Mouse (Mus musculus) retina, embryonic 14.5 days (tissue): ENCODE measurements around the gene Tap2.
"Not testable (repeated sequence)": the region's sequence is repeated elsewhere in the genome, so short reads cannot be mapped to it uniquely, and the experiment has no call there.

Experiments used
- DNase-seq: peaks from one replicate; pipeline ENCODE4 v3.0.0-alpha.2; 2015; ENCODE audit warnings: low spot score

Gene Tap2

DNA sequence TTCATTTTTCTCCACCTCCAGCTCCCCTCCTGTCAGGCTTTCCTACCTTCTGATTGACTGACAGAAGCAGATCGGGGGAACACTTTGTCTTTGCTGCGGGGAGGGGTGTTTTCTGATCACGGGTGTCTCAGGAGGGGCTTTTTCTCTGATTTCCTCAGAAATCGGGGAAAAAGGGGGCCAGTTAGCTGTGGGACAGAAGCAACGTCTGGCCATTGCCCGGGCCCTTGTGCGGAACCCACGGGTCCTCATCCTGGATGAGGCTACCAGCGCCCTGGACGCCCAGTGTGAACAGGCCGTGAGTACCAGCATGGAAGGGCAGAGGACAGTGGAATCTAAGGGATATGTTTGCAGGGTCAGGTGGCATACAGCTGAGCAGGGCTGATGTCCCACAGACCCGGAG, 11.8 kb downstream of the Tap2 start:
- no peak for DNase-seq

DNA sequence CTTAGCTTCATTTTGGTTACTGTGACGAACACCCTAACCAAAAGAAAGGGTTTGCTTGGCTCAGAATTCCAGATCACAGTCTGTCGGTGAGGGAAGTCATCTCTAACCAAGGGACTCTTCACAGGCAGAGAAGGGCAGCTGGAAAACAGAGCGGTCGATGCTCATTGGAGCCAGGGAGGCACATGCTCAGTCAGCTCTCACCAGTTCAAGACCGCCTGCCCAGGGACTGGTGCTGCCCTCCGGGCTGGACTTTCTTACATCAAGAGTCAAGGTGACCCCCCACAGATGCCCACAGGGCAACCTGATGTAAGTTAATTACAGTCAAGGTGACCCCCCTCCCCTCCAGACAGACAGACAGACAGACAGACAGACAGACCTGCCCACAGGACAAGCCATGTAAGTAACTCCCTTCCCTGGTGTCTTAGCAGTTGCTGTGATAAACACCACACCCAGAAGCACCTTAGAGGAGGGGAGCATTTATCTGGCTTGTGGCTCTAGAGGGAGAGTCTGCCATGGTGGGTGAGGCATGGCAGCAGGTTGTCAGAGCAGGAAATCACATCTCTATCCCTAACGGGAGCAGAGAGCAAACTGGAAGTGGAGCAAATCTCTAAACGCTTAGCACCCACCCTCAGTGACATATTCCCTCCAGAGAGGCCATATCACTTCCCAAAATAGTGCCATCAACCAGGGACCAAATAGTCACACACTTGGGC, 14.0 kb downstream of the Tap2 start:
- DNase-seq, result no peak

DNA sequence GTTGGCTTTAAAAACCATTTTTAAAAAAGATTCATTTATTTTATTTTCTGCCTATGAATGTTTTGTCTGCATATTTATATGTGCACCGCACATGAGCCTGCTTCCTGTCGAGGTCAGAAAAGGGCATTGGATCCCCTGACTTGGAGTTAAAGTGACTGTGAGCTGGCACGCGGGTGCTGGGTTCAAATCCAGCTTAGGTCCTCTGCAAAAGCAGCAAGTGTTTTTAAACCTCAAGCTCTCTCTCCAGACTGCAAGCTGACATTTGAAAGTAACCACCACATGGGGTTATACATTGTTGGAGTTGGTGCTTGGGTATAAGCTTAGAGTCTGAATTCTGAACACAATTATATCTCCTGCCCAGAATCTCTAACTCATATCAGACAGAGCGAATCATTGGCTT, 14.7 kb downstream of the Tap2 start:
- no peak for DNase-seq

DNA sequence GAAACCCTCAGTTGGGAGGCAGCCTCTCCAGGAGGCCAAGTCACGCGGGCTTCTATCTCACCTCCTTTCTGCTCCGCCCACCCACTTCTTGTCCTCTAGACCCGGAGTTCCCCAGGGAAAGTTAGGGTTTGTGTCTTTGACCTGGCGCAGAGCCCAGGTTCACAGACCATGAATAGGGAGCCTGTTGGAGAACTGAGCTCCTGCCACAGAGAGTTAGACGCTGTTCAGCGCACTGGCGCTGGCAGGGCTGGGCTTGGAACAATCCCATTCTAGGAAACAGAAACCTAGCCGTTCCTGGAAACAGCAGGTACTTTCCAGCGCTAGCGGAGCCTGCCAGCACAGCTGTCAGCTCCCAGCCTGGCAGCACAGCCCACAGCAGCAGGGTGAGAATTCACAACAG, 15.3 kb downstream of the Tap2 start:
- DNase-seq, result no peak

DNA sequence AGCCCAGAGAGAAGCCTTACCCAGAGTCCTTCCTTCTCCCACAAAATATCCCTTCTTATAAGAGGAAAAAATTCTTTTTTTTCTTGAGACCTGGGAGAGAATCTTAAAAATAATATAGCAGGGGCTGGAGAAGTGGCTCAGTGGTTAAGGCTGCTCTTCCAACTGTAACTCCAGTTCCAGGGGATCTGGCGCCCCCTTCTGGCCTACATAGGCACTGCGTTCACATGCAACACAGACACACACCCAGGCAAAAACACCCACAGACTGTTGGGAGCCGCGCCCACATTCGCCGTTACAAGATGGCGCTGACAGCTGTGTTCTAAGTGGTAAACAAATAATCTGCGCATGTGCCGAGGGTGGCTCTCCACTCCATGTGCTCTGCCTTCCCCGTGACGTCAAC, 15.8 kb downstream of the Tap2 start:
- DNase-seq, result not testable (repeated sequence)

DNA sequence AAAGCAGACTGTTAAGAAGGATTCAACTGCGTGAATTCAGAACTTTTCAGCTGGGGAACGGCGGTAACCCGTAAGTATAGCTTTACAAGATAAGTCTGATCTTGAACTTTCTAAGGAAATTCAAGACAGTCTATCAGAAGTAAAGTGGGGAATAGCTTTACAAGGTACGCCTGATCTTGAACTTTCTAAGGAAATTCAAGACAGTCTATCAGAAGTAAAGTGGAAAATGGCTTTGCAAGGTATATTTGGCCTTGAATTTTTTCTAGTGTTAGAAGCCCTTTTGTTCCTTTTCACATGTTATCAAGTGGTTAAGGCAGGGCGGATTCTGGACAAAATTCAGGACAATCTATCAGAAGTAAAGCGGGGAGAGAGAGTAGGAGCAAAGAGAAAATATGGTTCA, 16.5 kb downstream of the Tap2 start:
- not testable (repeated sequence) for DNase-seq

DNA sequence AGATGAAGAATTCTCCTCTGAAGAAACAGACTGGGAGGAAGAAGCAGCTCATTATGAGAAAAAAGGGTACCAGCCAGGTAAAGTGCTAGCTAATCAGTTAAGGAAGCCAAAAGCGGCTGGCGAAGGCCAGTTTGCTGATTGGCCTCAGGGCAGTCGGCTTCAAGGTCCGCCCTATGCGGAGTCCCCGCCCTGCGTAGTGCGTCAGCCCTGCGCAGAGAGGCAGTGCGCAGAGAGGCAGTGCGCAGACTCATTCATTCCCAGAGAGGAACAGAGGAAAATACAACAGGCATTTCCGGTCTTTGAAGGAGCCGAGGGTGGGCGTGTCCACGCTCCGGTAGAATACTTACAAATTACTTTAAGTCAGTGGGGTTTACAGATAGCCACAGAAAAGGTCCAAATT, 17.1 kb downstream of the Tap2 start:
- DNase-seq, result not testable (repeated sequence)

DNA sequence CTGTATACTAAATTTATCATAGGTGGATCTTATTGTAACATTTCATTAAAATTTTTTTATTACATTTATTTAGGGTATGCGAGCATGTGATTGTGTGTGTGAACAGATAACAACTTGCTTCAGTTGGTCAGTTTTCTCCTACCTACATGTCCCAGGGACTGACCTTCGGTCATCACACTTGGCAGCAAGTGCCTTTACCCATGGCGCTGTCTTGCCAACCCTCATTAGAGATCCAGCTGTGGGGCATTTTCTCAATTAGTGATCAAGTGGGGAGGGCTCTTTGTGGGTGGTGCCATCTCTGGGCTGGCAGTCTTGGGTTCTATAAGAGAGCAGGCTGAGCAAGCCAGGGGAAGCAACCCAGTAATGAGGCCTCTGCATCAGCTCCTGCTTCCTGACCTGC, 21.5 kb downstream of the Tap2 start:
- DNase-seq, result no peak

DNA sequence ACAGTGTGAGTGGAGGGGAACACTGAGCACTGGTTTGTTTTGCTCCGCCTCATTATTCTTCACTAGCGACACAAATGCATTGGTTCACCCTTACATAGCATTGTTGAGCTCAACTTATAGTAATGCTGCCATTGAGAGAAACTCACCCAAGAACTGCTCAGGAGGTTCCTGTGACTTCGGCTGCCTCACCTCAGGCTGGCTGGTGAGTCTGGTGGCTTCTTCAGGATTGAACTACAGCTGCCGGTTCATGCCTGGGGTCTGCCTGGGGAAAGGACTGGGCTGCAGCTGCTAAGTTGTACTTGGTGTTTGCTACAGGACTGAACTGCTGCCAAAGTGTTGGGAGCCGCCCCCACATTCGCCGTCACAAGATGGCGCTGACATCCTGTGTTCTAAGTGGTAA, 22.1 kb downstream of the Tap2 start:
- DNase-seq, result no peak

DNA sequence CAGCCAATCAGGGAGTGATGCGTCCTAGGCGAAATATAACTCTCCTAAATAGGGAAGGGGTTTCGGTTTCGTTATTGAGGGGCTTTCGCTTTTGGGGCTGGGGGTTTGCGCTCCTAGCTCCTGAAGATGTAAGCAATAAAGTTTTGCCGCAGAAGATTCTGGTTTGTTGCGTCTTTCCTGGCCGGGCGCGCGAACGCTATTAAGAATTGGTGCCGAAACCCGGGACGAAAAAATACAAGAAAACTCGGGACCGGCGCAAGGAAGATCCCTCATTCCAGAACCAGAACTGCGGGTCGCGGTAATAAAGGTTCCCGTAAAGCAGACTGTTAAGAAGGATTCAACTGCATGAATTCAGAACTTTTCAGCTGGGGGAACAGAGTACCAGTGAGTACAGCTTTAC, 22.6 kb downstream of the Tap2 start:
- not testable (repeated sequence) for DNase-seq

DNA sequence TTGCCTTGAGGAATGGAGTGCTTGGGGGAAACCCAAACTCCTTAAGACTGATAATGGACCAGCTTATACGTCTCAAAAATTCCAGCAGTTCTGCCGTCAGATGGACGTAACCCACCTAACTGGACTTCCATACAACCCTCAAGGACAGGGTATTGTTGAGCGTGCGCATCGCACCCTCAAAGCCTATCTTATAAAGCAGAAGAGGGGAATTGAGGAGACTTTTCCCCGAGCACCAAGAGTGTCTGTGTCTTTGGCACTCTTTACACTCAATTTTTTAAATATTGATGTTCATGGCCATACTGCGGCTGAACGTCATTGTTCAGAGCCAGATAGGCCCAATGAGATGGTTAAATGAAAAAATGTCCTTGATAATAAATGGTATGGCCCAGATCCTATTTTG, 27.6 kb downstream of the Tap2 start:
- not testable (repeated sequence) for DNase-seq

DNA sequence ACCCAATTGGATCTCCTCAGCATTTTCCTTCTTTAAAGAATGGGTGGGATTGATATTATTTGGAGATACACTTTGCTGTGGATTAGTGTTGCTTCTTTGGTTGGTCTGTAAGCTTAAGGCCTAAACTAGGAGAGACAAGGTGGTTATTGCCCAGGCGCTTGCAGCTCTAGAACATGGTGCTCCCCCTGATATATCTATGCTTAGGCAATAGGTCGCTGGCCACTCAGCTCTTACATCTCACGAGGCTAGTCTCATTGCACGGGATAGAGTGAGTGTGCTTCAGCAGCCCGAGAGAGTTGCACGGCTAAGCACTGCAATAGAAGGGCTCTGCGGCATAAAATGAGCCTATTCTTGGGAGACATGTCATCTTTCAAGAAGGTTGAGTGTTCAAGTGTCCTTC, 28.7 kb downstream of the Tap2 start:
- not testable (repeated sequence) for DNase-seq

DNA sequence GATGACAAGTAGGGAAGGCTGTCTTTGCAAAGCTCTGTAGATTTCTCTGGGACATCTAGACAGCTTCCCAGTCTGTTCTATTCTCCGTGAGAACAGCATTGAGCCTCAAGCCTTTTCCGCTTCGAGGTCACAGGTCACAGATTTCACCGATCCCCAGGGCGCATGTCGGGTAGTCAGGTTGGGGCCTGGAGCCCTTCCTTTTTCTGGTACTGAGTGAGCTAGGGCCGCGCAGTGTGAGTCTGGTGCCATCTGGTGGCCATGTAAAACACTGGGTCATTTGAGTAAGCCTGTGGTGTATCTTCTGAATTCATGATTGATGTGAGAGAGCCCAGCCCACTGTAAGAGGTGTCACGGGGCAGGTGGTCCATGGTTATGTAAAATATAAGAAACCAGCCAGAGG, 31.6 kb downstream of the Tap2 start:
- peak; percentile 84 for DNase-seq

DNA sequence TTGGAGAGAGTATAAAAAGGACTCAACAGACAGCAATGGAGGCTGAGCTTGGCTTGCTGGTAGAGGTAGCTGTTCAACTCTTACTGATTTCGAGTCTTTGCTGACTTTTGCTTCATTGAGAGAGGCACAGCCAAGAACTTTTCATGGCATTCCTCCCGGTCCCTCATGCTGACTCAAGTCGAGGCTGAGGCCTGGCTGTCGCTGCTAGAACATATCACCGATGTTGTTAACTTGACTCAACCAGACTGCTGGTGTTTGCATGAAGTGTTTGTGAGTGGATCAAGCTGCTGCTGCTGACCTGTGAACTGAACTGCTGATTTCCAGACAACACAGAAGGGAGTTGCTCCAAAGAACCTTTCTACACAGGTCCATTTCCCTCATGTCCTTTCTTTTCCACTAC, 33.4 kb downstream of the Tap2 start:
- no peak for DNase-seq

DNA sequence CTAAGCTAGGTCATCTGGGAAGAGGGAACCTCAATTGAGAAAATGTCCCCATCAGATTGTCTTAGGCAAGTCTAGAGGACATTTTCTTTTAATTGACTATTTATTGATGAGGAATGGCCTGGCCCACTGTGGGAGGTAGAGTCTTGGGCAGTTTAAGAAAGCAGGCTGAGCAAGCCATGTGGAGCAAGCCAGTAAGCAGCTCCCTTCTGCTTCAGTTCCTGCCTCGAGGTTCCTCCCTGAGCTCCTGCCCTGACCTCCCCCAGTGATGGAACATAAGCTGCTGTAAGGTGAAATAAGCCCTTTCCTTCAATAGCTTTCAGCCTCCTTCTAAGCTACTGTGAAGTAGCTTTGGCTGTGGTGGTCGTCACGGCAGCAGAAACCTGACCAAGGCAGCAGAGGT, 34.4 kb downstream of the Tap2 start:
- no peak for DNase-seq

DNA sequence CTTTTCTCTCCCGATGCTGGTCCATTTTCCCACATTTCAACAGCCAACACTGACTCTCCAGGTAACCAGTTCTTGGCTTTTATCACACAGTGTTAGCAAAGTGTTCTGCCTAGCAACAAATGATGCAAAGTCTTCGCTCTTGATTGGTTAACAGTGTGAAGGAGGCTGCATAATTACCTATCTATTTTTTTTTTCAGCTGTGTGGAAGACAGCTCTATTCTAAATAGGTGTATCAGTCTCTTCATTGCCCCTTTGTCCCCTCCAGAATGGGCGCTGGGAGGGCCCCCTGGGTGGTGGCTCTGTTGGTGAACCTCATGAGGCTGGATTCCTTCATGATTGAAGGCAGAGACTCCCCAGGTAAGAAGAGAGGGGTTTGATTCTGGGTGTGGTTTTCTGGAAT, 35.4 kb downstream of the Tap2 start, which contains the start of gene H2-Ob:
Gene H2-Ob, plus strand, starts transcription at position 198 of the 400 bp plus-strand sequence.
- peak; percentile 46 for DNase-seq

DNA sequence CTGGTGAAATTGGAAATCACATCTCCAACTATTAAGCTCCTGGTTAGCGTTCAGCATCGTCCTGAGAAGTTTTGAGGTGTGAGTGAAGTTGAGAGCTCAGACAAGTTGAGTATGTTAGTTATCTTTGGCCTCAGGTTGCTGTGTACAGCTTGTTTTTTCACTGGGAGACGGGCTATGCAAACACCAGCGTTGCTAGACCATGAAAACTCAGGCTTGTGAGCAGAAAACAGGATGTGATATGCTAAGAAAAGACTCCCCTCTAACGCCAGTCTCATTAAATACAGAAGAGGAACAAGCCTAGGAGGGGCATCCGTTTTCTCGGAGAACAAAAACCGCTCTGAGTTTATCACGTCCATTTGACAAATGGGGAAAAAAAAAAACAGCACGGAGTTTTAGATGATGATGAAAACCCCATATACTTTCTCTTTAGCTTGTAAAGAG, 36.3 kb downstream of the Tap2 start:
- DNase-seq, result no peak

DNA sequence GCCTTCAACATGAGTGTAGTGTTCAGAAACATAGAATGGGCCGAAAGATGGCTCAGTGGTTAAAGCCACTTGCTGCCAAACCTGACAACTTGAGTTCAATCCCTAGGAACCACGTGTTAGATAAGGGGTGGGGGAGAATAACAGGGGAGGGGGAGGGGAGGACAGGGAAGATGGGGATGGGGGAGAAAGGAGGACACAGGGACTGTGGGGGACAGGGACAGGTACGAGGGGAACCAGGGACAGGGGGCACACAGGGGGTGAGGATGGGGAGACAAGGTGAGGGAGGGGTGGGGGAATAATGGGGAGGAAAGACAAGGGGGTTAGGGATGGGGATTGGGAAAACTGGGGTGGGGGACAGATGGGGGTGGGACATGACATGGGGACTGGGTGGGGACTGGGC, 37.0 kb downstream of the Tap2 start:
- DNase-seq, result no peak

DNA sequence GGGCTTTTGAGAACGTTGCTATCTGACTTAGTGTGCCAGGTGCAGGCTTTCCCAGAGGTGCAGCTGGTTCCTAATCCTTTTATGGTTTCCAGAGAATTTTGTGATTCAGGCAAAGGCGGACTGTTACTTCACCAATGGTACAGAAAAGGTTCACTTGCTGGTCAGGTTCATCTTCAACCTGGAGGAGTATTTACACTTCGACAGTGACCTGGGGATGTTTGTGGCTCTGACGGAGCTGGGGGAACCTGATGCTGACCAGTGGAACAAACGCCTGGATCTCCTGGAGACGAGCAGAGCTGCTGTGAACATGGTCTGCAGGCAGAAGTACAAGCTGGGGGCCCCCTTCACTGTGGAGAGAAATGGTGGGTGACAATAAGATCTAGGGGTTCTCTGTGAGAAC, 37.6 kb downstream of the Tap2 start:
- DNase-seq, result no peak

DNA sequence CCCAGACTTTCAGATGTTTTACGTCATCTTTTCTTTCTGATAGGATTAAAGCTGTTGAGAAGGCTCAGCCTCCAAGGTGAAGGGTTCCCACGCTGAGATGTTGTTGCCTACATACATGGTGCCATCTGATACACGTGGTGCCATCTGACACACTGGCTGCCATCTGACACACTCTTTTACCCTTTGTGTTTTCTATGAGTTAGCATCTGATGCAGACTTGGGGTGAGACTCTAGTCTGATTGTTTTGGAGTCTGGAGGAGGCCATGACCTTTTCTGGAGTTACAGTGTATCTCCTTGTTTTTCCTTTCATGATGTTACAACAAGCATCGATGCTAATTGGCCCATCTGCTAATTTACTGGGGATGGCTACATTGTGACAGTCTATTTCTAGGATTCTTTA, 41.3 kb downstream of the Tap2 start:
- no peak for DNase-seq

DNA sequence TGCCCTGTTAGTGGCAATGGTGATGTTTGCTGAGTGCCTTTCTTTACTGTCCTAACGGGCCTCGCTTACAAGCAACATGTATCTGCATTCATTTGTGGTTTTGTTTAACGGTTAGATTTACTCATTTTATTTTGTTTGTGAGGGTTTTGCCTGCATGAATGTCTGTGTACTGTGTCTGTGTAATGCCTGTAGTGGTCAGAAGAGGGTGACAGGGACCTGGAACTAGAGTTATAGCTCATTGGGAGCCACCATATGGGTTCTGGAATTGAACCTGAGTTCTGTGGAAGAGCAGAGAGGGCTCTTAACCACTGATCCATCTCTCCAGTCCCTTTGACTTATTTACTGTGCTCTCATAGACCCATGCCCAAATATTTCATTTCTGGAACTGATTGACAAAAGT, 43.7 kb downstream of the Tap2 start:
- DNase-seq, result peak; percentile 12

DNA sequence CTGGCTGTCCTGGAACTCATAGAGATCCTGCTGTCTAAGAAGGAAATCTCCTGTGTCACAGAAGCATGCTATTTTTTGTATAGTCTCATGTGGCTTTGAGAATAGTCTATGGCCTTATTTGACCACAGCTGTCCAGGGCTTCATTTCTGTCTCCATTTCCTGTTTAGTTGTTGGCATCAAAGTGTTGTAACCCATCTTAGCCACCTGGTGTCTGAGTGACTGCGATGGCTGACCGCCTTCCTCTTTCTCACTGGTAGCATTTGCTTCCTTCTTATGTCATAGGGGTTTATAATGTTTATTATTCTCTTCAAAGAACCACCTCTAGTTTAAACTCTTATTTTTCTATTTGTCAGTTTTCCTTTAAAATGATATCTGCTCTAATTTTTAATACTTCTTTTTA, 45.4 kb downstream of the Tap2 start:
- no peak for DNase-seq

DNA sequence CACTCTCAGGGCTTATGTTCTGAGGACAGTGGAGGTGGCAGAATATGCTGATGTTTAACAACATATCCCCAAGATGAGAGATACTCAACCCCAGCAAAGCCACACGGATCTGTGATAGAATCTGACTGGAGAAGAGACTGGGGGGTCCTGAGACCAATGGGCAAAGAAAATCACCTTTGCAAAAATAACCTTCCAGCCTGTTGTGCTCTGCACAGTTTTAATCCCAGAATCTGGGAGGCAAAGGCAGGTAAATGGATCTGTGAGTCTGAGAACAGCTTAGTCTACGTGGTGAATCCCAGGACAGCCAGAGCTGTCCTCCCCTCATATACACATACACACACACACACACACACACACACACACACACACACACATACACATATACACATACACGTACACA, 46.0 kb downstream of the Tap2 start:
- DNase-seq, result no peak

DNA sequence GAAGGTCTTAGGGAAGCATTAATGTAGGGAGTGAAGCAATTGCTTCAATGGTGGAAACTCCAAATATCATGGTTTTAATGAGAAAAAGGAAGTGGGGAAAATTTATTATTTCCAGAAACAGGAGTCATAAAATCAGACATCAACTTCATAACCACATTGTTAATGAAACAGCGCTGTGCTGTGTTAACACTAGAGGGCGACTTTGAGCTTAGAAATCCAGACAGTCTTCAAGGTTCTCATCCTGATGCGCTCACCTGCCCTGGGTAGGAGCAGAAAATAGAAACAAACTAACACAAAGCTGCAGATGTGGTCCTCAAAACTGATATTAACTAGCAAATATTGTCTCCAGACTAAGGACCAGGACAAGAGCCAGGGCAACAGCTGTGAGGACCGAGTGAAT, 46.6 kb downstream of the Tap2 start:
- DNase-seq, result peak; percentile 84
